Mouse (Mus musculus): ENCODE data around the gene Ndufaf7. TPM values are rescaled to one million over a fixed set of nuclear protein-coding genes. Genes with fewer than 3 reads are reported as not detected.

Ndufaf7 gene
- 53.9 and 54.2 TPM in 2 replicates for polyA plus RNA-seq (2014; fragmentation: Nextera tagmentation; extraction: Ambion mirVana)

DNA sequence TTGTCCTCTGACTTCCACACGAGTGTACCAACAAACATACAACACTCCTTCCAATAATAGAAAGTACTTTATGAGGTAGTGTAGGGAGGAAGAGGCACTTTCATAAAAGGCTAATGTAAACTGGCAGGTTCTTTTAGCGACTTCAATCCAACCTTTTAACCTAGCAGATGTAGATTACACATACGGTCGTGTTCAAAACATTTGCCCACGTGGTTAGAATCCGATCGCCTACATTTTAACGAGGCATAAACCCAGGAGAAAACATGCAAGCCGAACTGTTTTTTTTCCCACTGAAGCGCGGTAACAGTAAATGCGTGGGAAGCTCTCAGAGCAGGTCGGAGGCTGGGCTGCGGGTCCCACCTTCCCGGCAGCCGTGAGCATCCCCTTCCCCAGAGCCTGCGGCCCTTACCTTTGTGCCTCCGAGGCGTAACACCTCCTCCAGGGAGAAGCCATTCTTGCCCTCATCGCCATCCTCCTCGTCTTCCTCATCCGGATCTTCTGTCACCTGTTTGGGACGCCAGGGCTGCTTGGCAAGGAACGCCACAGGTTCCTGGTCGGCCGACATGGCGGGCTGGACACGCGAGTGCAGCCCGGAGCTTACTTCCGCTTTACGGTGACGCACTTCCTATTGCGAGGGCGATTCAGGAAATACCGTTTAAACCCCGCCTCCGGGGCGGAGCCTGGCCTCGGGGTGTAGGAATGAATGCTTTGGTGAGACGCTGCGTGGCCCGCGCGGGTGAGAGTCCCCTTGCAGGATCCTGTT is at the start of gene Ndufaf7, which contains the start of gene Cebpz:
Ndufaf7 (plus strand) TSS at position 671 of the 763 bp plus-strand sequence.
Cebpz (minus strand) TSS at position 601 of the 763 bp plus-strand sequence.
- peak within 1 kb of the TSS; percentile 86 for H3K4me3 ChIP-seq (ENCODE audit: low read depth, low read length)
- H3K9me3 ChIP-seq (ENCODE audit: control insufficient read depth, low read length), result no peaks in the 10 kb centered on the region
- H3K4me1 ChIP-seq (ENCODE audit: control insufficient read depth, insufficient read depth, low read length), result peaks cover 8% of the 10 kb centered on the region
- H3K9ac ChIP-seq (ENCODE audit: low read length), result peak within 1 kb of the TSS; percentile 84
- H3K27ac ChIP-seq (ENCODE audit: low read depth, low read length), result no peak within 1 kb of the TSS
- H3K27me3 ChIP-seq (ENCODE audit: control insufficient read depth, insufficient read depth, low read length), result no peaks in the 10 kb centered on the region
- DNase-seq (ENCODE audit: low spot score, missing footprints) (peak; percentile 99), ATAC-seq (ENCODE audit: low FRiP score) (peak; percentile 100)
- H3K36me3 ChIP-seq (ENCODE audit: control insufficient read depth, insufficient read depth, low read length), result peaks cover 7% of the 10 kb centered on the region; the same call in 1 of the 2 replicates
- peak within 1 kb of the TSS; percentile 76 for H3K4me2 ChIP-seq
- under 1% methylated on average over 45 of the region's 45 CpGs for WGBS

DNA sequence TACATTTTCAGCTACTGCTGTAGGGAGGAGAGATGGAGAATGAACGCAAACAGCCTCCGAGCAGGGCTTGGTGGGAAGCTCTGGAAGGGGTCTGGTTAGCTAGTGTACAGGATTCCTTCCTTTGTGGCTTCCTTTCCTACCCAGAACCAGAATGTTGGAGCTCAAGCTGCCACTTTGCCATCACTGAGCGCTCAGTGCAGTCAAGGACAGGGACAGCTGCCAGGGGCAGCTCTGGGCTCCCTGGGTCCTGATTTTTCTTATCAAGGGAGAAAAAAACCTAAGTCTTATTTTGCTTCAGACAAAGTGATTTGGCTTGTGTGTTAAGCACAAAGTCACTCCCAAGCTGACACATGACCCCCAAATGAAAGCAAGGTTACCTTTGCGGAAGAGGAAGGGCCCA is 48.4 kb upstream of the Ndufaf7 start:
- no peaks in the 10 kb centered on the region for H3K36me3 ChIP-seq (ENCODE audit: control insufficient read depth, insufficient read depth, low read length)
- DNase-seq (ENCODE audit: low spot score, missing footprints), result no peak
- H3K4me1 ChIP-seq (ENCODE audit: control insufficient read depth, insufficient read depth, low read length), result no peaks in the 10 kb centered on the region
- no peak overlapping the region for H3K9ac ChIP-seq (ENCODE audit: low read length)
- 92% methylated on average over 4 of the region's 4 CpGs for WGBS
- no peak overlapping the region for H3K27ac ChIP-seq (ENCODE audit: low read depth, low read length)
- H3K9me3 ChIP-seq (ENCODE audit: control insufficient read depth, low read length), result no peaks in the 10 kb centered on the region; the same call in 1 of the 2 replicates
- no peak overlapping the region for H3K4me3 ChIP-seq (ENCODE audit: low read depth, low read length)
- ATAC-seq (ENCODE audit: low FRiP score), result no peak
- H3K27me3 ChIP-seq (ENCODE audit: control insufficient read depth, insufficient read depth, low read length), result no peaks in the 10 kb centered on the region
- H3K4me2 ChIP-seq, result no peak overlapping the region

DNA sequence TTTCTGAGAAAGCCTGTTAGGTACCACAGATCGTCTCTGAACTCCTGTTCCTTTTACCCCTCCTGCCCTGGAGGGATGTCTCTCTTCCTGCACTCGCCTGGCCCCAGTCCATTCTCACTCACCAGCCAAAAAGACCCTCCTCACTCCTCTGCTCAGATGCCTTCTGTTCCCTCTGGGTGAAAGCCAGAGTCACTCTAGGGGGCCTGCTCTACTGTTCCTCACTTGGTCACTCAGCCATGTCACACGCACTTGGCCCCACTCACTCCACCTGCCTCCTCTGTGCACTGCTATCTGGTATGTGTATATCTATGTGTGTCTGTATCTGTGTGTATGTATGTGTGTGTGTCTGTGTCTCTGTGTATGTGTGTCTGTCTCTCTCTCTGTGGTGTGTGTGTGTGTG is 47.8 kb upstream of the Ndufaf7 start:
- no peak overlapping the region for H3K9ac ChIP-seq (ENCODE audit: low read length)
- 63% methylated on average over 3 of the region's 3 CpGs for WGBS
- no peak for ATAC-seq (ENCODE audit: low FRiP score)

DNA sequence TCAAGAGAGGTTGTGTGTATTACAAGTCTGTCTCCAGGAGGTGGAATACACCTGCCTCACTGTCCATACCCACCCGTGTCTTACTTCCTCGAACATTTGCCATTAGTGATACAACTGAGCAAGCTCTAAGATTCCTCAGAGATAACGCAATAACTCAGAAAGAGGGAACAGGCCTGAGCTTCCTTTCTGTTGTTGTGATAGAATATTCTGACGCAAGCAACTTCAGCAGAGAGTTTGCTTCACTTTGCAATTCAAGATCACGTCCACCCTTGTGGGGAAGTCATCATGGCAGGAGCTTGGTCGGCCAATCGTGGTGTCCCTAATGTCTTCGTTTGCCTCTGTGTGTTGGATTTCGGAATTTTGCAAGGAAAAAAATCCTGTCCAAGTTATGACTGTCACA is 45.9 kb upstream of the Ndufaf7 start:
- H3K4me2 ChIP-seq, result no peak overlapping the region
- DNase-seq (ENCODE audit: low spot score, missing footprints) (no peak), ATAC-seq (ENCODE audit: low FRiP score) (no peak)
- no peaks in the 10 kb centered on the region for H3K4me1 ChIP-seq (ENCODE audit: control insufficient read depth, insufficient read depth, low read length)
- 85% methylated on average over 9 of the region's 9 CpGs for WGBS
- H3K9ac ChIP-seq (ENCODE audit: low read length), result no peak overlapping the region
- H3K27me3 ChIP-seq (ENCODE audit: control insufficient read depth, insufficient read depth, low read length), result no peaks in the 10 kb centered on the region
- no peaks in the 10 kb centered on the region for H3K36me3 ChIP-seq (ENCODE audit: control insufficient read depth, insufficient read depth, low read length)
- no peak overlapping the region for H3K4me3 ChIP-seq (ENCODE audit: low read depth, low read length)
- no peak overlapping the region for H3K27ac ChIP-seq (ENCODE audit: low read depth, low read length)
- no peaks in the 10 kb centered on the region for H3K9me3 ChIP-seq (ENCODE audit: control insufficient read depth, low read length)

More for the DNA sequence above, 47.8 kb upstream of the Ndufaf7 start:
- no peaks in the 10 kb centered on the region for H3K36me3 ChIP-seq (ENCODE audit: control insufficient read depth, insufficient read depth, low read length)
- DNase-seq (ENCODE audit: low spot score, missing footprints), result no peak
- H3K27ac ChIP-seq (ENCODE audit: low read depth, low read length), result no peak overlapping the region
- H3K4me3 ChIP-seq (ENCODE audit: low read depth, low read length), result no peak overlapping the region
- H3K9me3 ChIP-seq (ENCODE audit: control insufficient read depth, low read length), result no peaks in the 10 kb centered on the region; the same call in 1 of the 2 replicates
- no peaks in the 10 kb centered on the region for H3K4me1 ChIP-seq (ENCODE audit: control insufficient read depth, insufficient read depth, low read length)
- H3K4me2 ChIP-seq, result no peak overlapping the region
- no peaks in the 10 kb centered on the region for H3K27me3 ChIP-seq (ENCODE audit: control insufficient read depth, insufficient read depth, low read length)

DNA sequence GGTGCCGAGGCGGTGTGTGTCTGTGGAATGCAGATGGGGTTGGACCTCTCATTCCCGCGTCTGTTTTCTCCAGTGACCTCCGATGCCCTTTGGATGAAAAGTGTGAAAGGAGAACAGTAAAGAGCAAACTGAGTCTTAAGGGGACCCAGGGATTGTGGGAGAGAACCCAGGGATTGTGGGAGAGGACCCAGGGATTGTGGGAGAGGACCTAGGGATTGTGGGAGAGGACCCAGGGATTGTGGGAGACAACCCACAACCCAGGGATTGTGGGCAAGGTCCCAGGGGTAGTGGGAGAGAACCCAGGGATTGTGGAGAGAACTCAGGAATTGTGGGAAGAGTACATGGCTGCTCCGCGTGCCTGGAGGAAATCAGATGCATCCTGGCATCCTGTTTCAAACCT is 41.9 kb upstream of the Ndufaf7 start:
- DNase-seq (ENCODE audit: low spot score, missing footprints) (no peak), ATAC-seq (ENCODE audit: low FRiP score) (no peak)
- no peak overlapping the region for H3K9ac ChIP-seq (ENCODE audit: low read length)
- H3K4me3 ChIP-seq (ENCODE audit: low read depth, low read length), result no peak overlapping the region
- WGBS, result 86% methylated on average over 7 of the region's 7 CpGs
- H3K27me3 ChIP-seq (ENCODE audit: control insufficient read depth, insufficient read depth, low read length), result no peaks in the 10 kb centered on the region
- H3K9me3 ChIP-seq (ENCODE audit: control insufficient read depth, low read length), result no peaks in the 10 kb centered on the region
- H3K27ac ChIP-seq (ENCODE audit: low read depth, low read length), result no peak overlapping the region
- no peaks in the 10 kb centered on the region for H3K4me1 ChIP-seq (ENCODE audit: control insufficient read depth, insufficient read depth, low read length)
- no peaks in the 10 kb centered on the region for H3K36me3 ChIP-seq (ENCODE audit: control insufficient read depth, insufficient read depth, low read length)
- H3K4me2 ChIP-seq, result no peak overlapping the region

DNA sequence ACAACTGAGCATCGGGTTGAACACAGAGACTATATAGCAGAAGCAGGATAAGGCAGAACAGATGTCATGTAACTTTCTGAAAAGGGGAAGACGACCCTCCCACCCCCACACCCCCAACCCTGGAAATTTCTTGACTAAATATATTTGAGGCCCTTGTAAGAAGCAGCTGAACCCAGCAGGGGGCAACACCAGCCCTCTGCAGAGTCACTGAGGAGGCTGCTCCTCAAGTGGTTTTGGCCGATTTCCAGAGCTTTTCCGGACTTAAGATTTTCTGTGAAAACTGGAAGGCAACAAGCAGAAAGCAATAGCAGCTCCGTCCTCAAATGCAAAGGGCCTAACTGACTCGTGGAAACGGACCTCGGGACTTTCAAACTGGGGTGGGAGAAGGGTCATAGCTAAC is 41.5 kb upstream of the Ndufaf7 start:
- Histone ChIP-seq H3K27me3 (ENCODE audit: control insufficient read depth, insufficient read depth, low read length) (no peaks in the 10 kb centered on the region), H3K4me3 (ENCODE audit: low read depth, low read length) (no peak overlapping the region), H3K9ac (ENCODE audit: low read length) (no peak overlapping the region), H3K36me3 (ENCODE audit: control insufficient read depth, insufficient read depth, low read length) (no peaks in the 10 kb centered on the region), H3K9me3 (ENCODE audit: control insufficient read depth, low read length) (no peaks in the 10 kb centered on the region), H3K27ac (ENCODE audit: low read depth, low read length) (no peak overlapping the region), H3K4me2 (no peak overlapping the region), H3K4me1 (ENCODE audit: control insufficient read depth, insufficient read depth, low read length) (no peaks in the 10 kb centered on the region)
- DNase-seq (ENCODE audit: low spot score, missing footprints) (no peak), ATAC-seq (ENCODE audit: low FRiP score) (no peak)
- 55% methylated on average over 8 of the region's 8 CpGs for WGBS

DNA sequence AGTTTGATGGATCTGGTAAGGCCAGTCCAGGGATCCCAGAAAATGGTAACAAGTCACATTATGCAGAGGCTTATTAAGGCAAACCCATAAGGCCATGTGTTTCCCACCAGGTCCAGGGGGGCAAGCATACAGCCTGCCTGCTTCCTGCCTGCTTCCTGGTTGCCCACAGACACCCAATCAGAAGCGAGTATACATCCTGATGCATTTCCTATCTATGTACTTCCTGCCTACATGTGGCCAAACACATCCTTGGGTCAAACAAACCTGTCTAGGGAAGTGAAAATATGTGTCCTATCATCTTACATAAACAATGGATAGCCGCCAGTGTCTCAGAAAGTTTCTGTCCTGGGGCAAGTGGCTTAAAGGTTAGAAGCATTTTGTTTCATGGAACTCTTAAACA is 33.8 kb upstream of the Ndufaf7 start:
- ATAC-seq (ENCODE audit: low FRiP score), result no peak
- no peak overlapping the region for H3K4me3 ChIP-seq (ENCODE audit: low read depth, low read length)
- 92% methylated on average over 2 of the region's 2 CpGs for WGBS

DNA sequence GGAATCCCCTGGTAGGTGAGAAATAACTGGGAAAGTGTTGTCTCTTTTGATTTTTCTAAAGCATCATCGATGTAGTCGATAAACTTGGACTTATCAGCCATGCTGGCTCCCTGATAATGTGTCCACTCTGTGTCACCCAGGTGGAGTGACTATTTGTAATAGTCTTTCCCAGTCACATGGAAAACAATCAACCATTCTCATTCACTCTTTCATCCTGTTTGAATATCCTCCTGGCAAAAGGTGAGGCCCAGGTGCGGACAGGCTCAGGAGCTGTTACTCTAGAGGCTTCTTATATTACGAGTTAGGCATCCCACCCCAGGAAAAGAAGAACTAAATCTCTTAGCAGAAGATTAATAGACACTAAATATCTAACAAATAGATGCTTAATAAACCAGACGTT is 30.0 kb upstream of the Ndufaf7 start, which contains the start of gene Sult6b1:
Sult6b1 (minus strand) TSS at position 101 of the 400 bp plus-strand sequence.
- Histone ChIP-seq H3K4me3 (ENCODE audit: low read depth, low read length) (no peak within 1 kb of the TSS), H3K36me3 (ENCODE audit: control insufficient read depth, insufficient read depth, low read length) (no peaks in the 10 kb centered on the region), H3K9ac (ENCODE audit: low read length) (no peak within 1 kb of the TSS), H3K4me1 (ENCODE audit: control insufficient read depth, insufficient read depth, low read length) (no peaks in the 10 kb centered on the region), H3K4me2 (no peak within 1 kb of the TSS), H3K27me3 (ENCODE audit: control insufficient read depth, insufficient read depth, low read length) (no peaks in the 10 kb centered on the region), H3K27ac (ENCODE audit: low read depth, low read length) (no peak within 1 kb of the TSS), H3K9me3 (ENCODE audit: control insufficient read depth, low read length) (no peaks in the 10 kb centered on the region)
- WGBS, result 87% methylated on average over 5 of the region's 5 CpGs
- no peak for ATAC-seq (ENCODE audit: low FRiP score)
- DNase-seq (ENCODE audit: low spot score, missing footprints), result no peak

More for the DNA sequence above, 33.8 kb upstream of the Ndufaf7 start:
- Histone ChIP-seq H3K27ac (ENCODE audit: low read depth, low read length) (no peak overlapping the region), H3K36me3 (ENCODE audit: control insufficient read depth, insufficient read depth, low read length) (no peaks in the 10 kb centered on the region), H3K4me2 (no peak overlapping the region), H3K27me3 (ENCODE audit: control insufficient read depth, insufficient read depth, low read length) (no peaks in the 10 kb centered on the region), H3K4me1 (ENCODE audit: control insufficient read depth, insufficient read depth, low read length) (no peaks in the 10 kb centered on the region), H3K9me3 (ENCODE audit: control insufficient read depth, low read length) (no peaks in the 10 kb centered on the region), H3K9ac (ENCODE audit: low read length) (no peak overlapping the region)
- no peak for DNase-seq (ENCODE audit: low spot score, missing footprints)

DNA sequence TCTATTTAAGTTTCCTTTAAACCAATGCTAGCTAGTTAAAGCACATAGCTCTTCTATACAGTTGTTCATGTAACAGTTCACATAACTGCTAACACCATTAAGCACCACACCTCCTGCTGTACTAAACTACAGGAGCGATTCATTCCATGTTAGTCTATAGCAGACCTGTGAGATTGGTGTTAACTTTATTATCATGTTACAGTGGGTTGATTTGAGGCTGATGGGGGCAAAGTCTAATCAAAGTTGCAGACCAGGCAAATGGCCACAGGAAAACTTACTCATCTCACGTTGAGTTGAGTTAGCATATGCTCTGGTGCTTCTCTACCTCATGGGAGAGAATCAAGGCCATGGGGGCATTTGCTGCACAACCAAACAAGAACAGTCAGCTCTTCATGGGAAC is 27.6 kb upstream of the Ndufaf7 start:
- no peak overlapping the region for H3K4me2 ChIP-seq
- no peaks in the 10 kb centered on the region for H3K4me1 ChIP-seq (ENCODE audit: control insufficient read depth, insufficient read depth, low read length)
- ATAC-seq (ENCODE audit: low FRiP score) (no peak), DNase-seq (ENCODE audit: low spot score, missing footprints) (peak; percentile 54)
- H3K9me3 ChIP-seq (ENCODE audit: control insufficient read depth, low read length), result no peaks in the 10 kb centered on the region
- no peaks in the 10 kb centered on the region for H3K27me3 ChIP-seq (ENCODE audit: control insufficient read depth, insufficient read depth, low read length)
- WGBS, result 81% methylated on average over 2 of the region's 2 CpGs
- H3K27ac ChIP-seq (ENCODE audit: low read depth, low read length), result no peak overlapping the region
- no peaks in the 10 kb centered on the region for H3K36me3 ChIP-seq (ENCODE audit: control insufficient read depth, insufficient read depth, low read length)
- no peak overlapping the region for H3K4me3 ChIP-seq (ENCODE audit: low read depth, low read length)
- H3K9ac ChIP-seq (ENCODE audit: low read length), result no peak overlapping the region

Data from midbrain, embryonic 11.5 days (tissue).